Mouse (Mus musculus) hindbrain, embryonic 15.5 days (tissue): ENCODE measurements around the gene Bri3bp. TPM values are rescaled to one million over a fixed set of nuclear protein-coding genes. Genes with fewer than 3 reads are reported as not detected.
A peak's percentile ranks its signal among the peaks of the same experiment; 100 is the strongest.
"Not testable (repeated sequence)": the region's sequence is repeated elsewhere in the genome, so short reads cannot be mapped to it uniquely, and the experiment has no call there.

Experiments
- ATAC-seq: fragments of 200-750 bp; cut with Nextera tagmentation; 2 replicates; pipeline ENCODE4 v1.8.0; 2017; ENCODE audit warnings: low read depth, moderate number of reproducible peaks, moderate TSS enrichment; ENCODE audit not compliant: low FRiP score
- H3K27ac ChIP-seq: fragments of 300-500 bp; sonication (generic); replicated peaks from 2 replicates; pipeline ENCODE4 v1.5.1; 2015; ENCODE audit warnings: mild to moderate bottlenecking, inconsistent platforms
- H3K27me3 ChIP-seq: fragments of 300-500 bp; sonication (generic); 2 replicates; pipeline ENCODE4 v1.6.1; 2015; ENCODE audit warnings: control low read depth, inconsistent platforms
- H3K36me3 ChIP-seq: fragments of 300-500 bp; sonication (generic); 2 replicates; pipeline ENCODE4 v1.6.1; 2015; ENCODE audit warnings: control low read depth, inconsistent platforms
- H3K4me1 ChIP-seq: fragments of 300-500 bp; sonication (generic); replicated peaks from 2 replicates; pipeline ENCODE4 v1.6.1; 2015; ENCODE audit warnings: control low read depth, inconsistent platforms
- H3K4me2 ChIP-seq: fragments of 300-500 bp; sonication (generic); 2 replicates; pipeline ENCODE4 v1.6.1; 2015; ENCODE audit warnings: moderate library complexity, mild to moderate bottlenecking, inconsistent platforms
- H3K4me3 ChIP-seq: fragments of 300-500 bp; sonication (generic); 2 replicates; pipeline ENCODE4 v1.5.1; 2015; ENCODE audit warnings: mild to moderate bottlenecking, inconsistent platforms
- H3K9ac ChIP-seq: fragments of 300-500 bp; sonication (generic); 2 replicates; pipeline ENCODE4 v1.6.1; 2015; ENCODE audit warnings: inconsistent platforms
- H3K9me3 ChIP-seq: fragments of 300-500 bp; sonication (generic); 2 replicates; pipeline ENCODE4 v1.6.1; 2016; ENCODE audit warnings: control low read depth, inconsistent platforms
- WGBS: fragments of 180-500 bp; shearing (Covaris S2); methylation state at CpG from one replicate; pipeline ENCODE4 v1.1.7; 2015; 5-methylcytosine and 5-hydroxymethylcytosine counted together
- polyA plus RNA-seq: library from polyadenylated mRNA; unstranded; fragments of >200 nt; fragmentation: Nextera tagmentation; extraction: Ambion mirVana; gene quantifications from 2 replicates; pipeline ENCODE4 v1.2.1, GENCODE M21; 2015

Gene Bri3bp
- polyA plus RNA-seq, 1 experiment from 2014 or later: 42.8 TPM

DNA sequence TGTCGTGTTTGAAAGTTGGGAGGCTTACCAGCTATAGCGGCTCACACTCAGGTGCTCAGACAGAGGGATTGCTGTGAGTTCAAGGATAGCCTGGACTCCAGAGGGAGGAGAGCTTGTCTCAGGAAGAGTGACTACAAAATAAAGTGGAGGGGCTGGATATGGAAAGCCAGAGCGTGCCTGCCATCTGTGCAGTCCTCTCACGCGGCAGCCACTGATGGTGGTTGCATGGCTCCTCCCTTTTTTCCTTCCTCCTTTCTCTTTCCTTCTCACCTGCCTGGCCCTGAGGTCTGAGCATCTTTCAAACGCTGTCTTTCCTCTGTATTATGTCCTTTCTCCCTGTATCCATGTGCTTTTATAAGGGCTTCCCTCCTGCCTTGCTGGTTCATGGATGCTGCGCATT is 36.7 kb downstream of the Bri3bp start:
- peaks cover 44% of the 10 kb centered on the region for H3K4me1 ChIP-seq
- no peaks in the 10 kb centered on the region for H3K9me3 ChIP-seq
- H3K27ac ChIP-seq: no peak overlapping the region
- H3K36me3 ChIP-seq: peaks cover 9% of the 10 kb centered on the region
- H3K27me3 ChIP-seq: no peaks in the 10 kb centered on the region
- no peak overlapping the region for H3K9ac ChIP-seq
- peak overlapping the region; percentile 80 for H3K4me2 ChIP-seq
- H3K4me3 ChIP-seq: no peak overlapping the region
- WGBS: 83% methylated on average over 7 of the region's 7 CpGs
- ATAC-seq: no peak

DNA sequence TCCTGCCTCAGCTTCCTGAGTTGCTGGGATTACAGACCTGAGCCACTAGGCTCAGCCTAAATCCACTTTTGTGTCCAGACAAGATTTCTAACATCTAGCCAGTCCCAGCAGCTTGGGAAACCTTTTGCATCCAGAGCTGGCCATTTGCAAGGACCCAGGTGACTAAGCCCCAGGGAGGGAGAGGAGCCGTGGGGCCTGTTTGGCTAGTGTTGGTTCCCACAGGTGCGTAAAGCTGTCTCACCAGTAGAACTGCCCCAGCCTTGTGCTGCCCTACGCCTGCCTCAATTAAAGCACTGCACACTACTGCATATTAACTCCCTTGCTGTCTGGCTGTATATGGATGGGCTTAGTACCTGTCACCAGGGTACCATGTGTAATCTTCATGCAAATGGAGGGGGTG is 38.0 kb downstream of the Bri3bp start:
- ATAC-seq: no peak
- Histone ChIP-seq H3K4me3 (no peak overlapping the region), H3K4me2 (no peak overlapping the region), H3K9ac (no peak overlapping the region), H3K9me3 (no peaks in the 10 kb centered on the region), H3K4me1 (peaks cover 44% of the 10 kb centered on the region), H3K36me3 (peaks cover 19% of the 10 kb centered on the region), H3K27me3 (no peaks in the 10 kb centered on the region), H3K27ac (no peak overlapping the region)
- 98% methylated on average over 3 of the region's 3 CpGs for WGBS

DNA sequence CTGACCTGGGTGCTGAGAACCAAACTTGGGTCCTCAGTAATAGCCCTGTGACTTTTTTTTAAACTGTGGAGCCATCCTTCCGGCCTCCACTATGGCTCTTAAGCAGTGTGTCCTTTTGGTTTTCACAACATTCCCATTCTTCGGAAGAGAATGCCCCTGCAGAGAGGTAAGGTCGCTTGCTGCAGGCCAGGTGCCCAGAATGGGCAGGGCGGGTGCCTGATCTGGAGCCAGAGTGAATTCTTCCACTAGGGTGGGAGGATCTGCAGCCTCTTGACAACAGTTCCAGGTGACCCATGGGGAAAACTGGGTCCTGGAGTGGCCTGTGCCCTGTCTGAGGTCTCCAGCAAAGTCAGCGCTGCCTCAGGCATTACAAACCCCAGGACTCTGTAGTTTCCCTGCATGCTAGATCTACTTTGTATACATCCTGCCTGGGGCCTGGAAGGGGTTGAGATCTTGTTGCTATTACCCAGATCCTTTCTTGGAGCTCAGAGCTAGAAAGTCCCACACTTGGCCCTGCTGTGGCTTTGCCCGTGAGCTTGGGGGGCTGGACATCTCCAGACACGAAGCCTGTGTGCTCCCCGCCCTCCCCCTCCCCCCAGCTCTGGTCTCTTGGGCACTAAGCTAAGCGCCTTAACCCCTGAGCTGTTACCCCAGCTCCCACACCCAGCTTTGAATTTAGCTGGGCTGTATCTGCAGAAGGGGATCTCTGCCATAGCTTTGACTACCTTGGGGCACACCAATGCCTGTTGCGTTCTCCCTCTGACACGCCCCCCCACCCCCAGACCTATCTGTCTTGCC is 39.3 kb downstream of the Bri3bp start:
- 82% methylated on average over 11 of the region's 11 CpGs for WGBS
- H3K4me1 ChIP-seq: peaks cover 40% of the 10 kb centered on the region
- no peak for ATAC-seq
- no peaks in the 10 kb centered on the region for H3K9me3 ChIP-seq
- H3K4me2 ChIP-seq: no peak overlapping the region
- H3K36me3 ChIP-seq: peaks cover 25% of the 10 kb centered on the region
- no peak overlapping the region for H3K9ac ChIP-seq
- no peaks in the 10 kb centered on the region for H3K27me3 ChIP-seq
- no peak overlapping the region for H3K4me3 ChIP-seq
- H3K27ac ChIP-seq: no peak overlapping the region

DNA sequence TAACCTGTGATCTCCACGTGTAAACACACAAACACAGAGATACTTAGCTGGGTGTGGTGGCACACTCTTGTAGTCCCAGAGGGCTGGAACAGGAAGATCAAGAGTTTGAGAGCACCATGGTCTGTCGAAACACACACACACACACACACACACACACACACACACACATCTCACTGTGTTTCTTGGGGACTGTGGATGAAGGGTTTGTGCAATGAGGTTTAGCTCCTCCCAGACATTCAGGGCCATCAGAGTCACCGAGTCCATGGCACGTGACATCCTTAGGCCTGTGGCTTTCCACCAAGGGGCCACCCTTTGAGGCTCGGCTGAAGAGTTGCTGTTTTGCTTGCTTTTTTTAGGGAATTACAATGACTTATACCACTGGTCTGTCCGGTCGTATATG is 41.1 kb downstream of the Bri3bp start:
- Histone ChIP-seq H3K4me3 (no peak overlapping the region), H3K9me3 (no peaks in the 10 kb centered on the region), H3K36me3 (peaks cover 25% of the 10 kb centered on the region), H3K27me3 (no peaks in the 10 kb centered on the region), H3K9ac (no peak overlapping the region), H3K27ac (no peak overlapping the region), H3K4me1 (peaks cover 35% of the 10 kb centered on the region), H3K4me2 (no peak overlapping the region)
- no peak for ATAC-seq
- 91% methylated on average over 7 of the region's 7 CpGs for WGBS

DNA sequence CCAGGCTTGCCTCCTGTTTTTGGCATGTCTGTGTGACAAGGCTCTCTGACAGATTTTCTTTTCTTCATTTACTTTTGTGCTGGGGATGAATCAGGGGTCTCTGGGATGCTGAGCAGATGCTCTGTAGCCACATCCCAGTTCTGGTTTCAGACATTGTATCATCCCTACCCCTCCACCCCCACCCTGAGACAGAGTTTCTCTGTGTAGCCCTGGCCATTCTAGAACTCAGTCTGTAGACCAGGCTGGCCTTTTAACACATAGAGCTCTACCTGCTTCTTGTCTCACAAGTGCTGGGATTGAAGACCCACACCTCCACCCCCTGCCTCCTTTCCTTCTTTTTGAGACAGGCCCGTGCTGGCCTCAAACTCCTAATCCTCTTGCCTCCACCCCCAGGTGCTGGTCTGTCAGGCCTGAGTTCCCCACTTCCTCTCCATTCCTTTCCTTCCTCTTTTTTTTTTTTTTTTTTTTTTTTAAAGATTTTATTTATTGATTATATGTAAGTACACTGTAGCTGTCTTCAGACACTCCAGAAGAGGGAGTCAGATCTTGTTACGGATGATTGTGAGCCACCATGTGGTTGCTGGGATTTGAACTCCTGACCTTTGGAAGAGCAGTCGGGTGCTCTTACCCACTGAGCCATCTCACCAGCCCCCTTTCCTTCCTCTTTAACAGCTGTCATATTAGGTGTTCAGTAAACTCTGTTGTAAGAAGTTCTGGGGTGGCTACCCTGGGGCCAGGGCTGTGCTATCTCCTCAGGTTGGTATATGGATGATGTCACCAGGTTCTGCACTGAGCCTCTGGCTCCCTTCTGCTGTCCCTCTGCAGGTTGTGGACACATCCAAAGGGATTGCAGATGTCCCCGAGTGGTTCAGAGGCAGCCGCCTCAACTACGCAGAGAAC is 42.6 kb downstream of the Bri3bp start:
- Histone ChIP-seq H3K4me2 (no peak overlapping the region), H3K27ac (no peak overlapping the region), H3K36me3 (peaks cover 25% of the 10 kb centered on the region), H3K4me3 (no peak overlapping the region), H3K27me3 (no peaks in the 10 kb centered on the region), H3K9ac (no peak overlapping the region), H3K4me1 (peaks cover 26% of the 10 kb centered on the region), H3K9me3 (no peaks in the 10 kb centered on the region)
- ATAC-seq: no peak
- 83% methylated on average over 6 of the region's 6 CpGs for WGBS

DNA sequence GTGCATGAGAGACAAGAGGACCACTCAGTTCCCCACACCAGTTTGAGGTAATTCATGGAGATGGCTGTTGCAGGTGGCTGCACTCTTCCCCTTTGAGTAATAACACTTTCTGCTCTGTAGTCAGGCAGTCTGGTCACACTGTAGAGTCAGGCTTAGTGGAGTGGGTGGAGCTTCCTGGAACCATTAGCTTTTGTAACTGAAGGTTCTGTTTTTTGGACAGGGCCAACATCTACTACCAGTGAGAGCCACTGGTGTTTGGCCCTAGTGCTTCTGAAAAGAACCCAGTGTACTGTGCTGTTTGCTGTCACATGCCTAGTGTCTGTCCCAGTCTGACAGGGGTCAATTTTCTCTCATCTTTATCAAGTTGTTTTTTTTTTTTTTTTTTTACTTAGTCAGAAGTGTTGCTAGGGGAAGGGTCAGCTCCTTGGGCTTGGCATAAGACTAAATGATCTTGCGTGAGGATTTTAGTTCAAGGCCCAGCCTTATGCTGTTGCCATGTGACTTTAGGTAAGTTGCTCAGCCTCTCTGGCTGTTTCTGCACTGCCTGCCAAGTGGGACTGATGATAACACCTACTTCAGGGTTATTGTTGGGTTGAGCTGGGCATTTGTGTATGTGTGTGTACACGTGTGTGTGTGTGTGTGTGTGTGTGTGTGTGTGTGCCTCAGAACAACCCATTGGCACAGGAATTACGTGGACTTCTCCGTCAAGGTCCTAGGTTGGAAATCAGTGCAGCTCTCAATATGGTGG is 43.8 kb downstream of the Bri3bp start:
- peaks cover 33% of the 10 kb centered on the region for H3K36me3 ChIP-seq
- no peak overlapping the region for H3K27ac ChIP-seq
- H3K9me3 ChIP-seq: no peaks in the 10 kb centered on the region
- no peak overlapping the region for H3K4me3 ChIP-seq
- ATAC-seq: no peak
- WGBS: 95% methylated on average over 4 of the region's 4 CpGs
- H3K4me2 ChIP-seq: no peak overlapping the region
- no peaks in the 10 kb centered on the region for H3K27me3 ChIP-seq
- peaks cover 18% of the 10 kb centered on the region for H3K4me1 ChIP-seq
- H3K9ac ChIP-seq: no peak overlapping the region

DNA sequence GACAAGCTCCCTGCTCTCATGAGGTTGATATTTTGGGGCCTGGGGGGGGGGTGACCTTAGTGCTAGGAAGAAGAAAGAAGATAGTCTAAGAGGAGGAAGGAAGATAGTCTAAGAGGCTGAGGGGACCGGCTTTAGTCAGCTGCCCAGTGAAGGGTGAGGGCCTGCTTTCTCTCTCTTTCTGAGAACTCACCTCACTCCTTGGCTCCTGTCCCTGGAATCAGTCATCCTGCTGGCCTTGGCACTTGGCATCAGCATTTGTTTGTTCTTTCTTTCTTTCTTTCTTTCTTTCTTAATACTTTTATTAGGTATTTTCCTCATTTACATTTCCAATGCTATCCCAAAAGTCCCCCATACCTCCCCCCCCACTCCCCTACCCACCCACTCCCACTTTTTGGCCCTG is 44.7 kb downstream of the Bri3bp start:
- no peaks in the 10 kb centered on the region for H3K9me3 ChIP-seq
- WGBS: 83% methylated on average over 1 of the region's 1 CpGs
- peaks cover 41% of the 10 kb centered on the region for H3K36me3 ChIP-seq
- no peak overlapping the region for H3K4me3 ChIP-seq
- H3K27ac ChIP-seq: no peak overlapping the region
- H3K9ac ChIP-seq: no peak overlapping the region
- H3K27me3 ChIP-seq: no peaks in the 10 kb centered on the region
- no peak for ATAC-seq
- no peak overlapping the region for H3K4me2 ChIP-seq
- peaks cover 14% of the 10 kb centered on the region for H3K4me1 ChIP-seq

DNA sequence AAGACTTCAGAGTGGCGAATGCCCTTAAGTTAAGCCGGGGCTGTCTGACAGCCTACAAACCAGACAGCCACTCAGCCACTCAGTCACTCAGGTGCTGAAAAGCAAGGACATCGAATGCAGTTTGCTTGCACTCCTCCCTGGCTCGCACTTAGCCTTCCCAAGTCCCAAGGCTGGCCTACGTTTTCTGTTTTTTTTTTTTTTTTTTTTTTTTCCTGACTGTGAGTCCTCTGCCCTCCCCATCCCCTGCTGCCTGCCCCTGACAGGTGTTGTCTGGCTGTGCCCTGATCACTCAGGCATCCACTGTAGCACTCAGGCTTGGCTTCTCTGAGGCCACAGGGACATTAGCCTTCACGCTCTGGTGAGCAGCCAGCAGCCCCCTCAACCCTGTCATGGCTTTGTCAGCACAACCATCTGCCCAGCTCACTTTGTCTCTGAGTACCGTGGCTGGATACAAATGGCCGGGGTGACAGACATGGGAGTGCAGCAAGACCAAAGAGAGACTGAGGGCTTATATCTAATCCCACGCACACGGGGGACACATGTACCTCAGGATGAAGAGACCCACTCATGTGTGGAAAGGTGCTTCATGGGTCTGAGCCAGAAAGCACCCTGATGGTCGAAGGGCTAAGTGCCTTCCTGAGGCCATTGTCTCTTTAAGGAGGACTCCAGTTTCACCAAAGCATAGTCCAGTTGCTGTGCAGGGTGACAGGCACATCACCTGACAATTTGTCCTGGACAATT is 46.2 kb downstream of the Bri3bp start:
- WGBS: 34% methylated on average over 11 of the region's 11 CpGs
- ATAC-seq: peak; percentile 67; the same call in 1 of the 2 replicates
- no peak overlapping the region for H3K4me2 ChIP-seq
- H3K4me3 ChIP-seq: no peak overlapping the region
- no peaks in the 10 kb centered on the region for H3K9me3 ChIP-seq
- peaks cover 14% of the 10 kb centered on the region for H3K4me1 ChIP-seq
- peak overlapping the region; percentile 52 for H3K27ac ChIP-seq
- H3K9ac ChIP-seq: 0 out of 2 replicates have a peak overlapping the region, but pooled peaks have one; percentile 3
- no peaks in the 10 kb centered on the region for H3K27me3 ChIP-seq
- peaks cover 40% of the 10 kb centered on the region for H3K36me3 ChIP-seq

DNA sequence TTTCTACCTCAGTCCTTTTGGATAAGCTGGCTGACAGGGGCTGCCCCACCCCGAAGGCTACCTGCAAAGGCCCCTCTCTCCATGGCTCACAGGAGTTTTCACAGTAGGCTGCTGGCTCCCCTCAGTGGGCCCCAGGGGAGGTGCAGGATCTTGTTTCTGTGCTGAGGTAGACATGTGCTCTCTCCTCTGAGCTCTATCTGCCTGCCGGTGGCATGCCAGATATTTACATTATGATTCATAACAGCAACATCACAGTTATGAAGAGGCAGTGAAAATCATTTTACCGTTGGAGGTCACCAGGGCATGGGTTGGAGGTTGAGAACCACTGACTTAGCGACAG is 46.7 kb downstream of the Bri3bp start:
- Histone ChIP-seq H3K27ac (peak overlapping the region; percentile 52), H3K4me2 (no peak overlapping the region), H3K4me3 (no peak overlapping the region), H3K27me3 (no peaks in the 10 kb centered on the region), H3K9me3 (no peaks in the 10 kb centered on the region), H3K4me1 (peaks cover 14% of the 10 kb centered on the region), H3K9ac (no peak overlapping the region), H3K36me3 (peaks cover 38% of the 10 kb centered on the region)
- ATAC-seq: no peak
- WGBS: 57% methylated on average over 4 of the region's 4 CpGs

DNA sequence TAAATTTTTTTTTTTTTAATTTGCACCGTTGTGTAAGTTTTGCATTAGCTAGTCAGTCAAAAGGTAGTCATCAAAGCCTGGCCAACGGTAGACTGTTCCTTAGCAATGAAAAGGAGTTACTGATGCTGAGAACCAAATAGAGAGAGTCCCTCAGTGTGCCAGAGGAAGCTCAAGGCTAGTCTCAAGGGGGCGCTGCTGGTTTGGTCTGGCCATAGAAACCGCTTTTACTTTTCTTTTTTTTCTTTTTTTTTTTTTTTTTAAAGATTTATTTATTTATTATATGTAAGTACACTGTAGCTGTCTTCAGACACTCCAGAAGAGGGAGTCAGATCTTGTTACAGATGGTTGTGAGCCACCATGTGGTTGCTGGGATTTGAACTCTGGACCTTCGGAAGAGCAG is 47.6 kb downstream of the Bri3bp start:
- 91% methylated on average over 5 of the region's 5 CpGs for WGBS
- not testable (repeated sequence) for H3K27me3 ChIP-seq, H3K4me2 ChIP-seq, ATAC-seq, H3K9me3 ChIP-seq, H3K9ac ChIP-seq, H3K27ac ChIP-seq, H3K4me3 ChIP-seq
- peaks cover 14% of the 10 kb centered on the region for H3K4me1 ChIP-seq
- H3K36me3 ChIP-seq: peaks cover 34% of the 10 kb centered on the region

DNA sequence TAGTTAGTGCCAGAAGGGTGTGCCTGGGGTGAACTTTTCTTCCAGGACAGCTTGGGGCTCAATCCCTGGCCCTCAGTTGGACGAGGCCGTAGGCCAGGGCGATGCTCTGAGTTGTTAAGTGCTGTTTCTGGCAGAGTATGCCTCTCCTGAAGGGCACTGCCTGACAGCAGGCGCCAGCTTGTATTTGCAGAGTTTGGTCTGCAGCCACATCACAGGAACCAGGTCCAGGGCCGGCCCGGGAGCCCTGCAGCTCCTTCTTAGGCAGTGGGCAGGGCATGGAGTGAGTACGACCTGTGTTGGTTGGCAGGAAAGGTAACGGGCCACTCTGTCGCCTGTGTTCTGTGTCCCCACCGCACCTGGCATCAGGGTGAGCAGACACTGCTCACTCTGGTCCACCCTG is 49.7 kb downstream of the Bri3bp start:
- H3K36me3 ChIP-seq: peaks cover 28% of the 10 kb centered on the region
- peaks cover 14% of the 10 kb centered on the region for H3K4me1 ChIP-seq
- H3K9ac ChIP-seq: no peak overlapping the region
- no peaks in the 10 kb centered on the region for H3K27me3 ChIP-seq
- 80% methylated on average over 10 of the region's 10 CpGs for WGBS
- no peak for ATAC-seq
- no peak overlapping the region for H3K4me2 ChIP-seq
- H3K27ac ChIP-seq: peak overlapping the region; percentile 57
- no peak overlapping the region for H3K4me3 ChIP-seq
- H3K9me3 ChIP-seq: no peaks in the 10 kb centered on the region
